Mouse (Mus musculus): ENCODE measurements around the gene Gnpat.

- TF ChIP-seq POLR2A (IDR thresholded peaks at IDR 0.05; ENCODE audit: borderline replicate concordance, control insufficient read depth, low read depth, low read length) = no peak
- TF ChIP-seq CTCF (IDR thresholded peaks at IDR 0.05; ENCODE audit: control insufficient read depth, insufficient read depth, low read length) = no peak
Observed at GRCm38 (mm10) chr8:124926351-124926771, 63.5 kb downstream of the Gnpat start.

Data from bone marrow, adult 2 months (tissue).